Comparison of ENCODE assay signal across 7 mouse cellular contexts in the genomic region with DNA sequence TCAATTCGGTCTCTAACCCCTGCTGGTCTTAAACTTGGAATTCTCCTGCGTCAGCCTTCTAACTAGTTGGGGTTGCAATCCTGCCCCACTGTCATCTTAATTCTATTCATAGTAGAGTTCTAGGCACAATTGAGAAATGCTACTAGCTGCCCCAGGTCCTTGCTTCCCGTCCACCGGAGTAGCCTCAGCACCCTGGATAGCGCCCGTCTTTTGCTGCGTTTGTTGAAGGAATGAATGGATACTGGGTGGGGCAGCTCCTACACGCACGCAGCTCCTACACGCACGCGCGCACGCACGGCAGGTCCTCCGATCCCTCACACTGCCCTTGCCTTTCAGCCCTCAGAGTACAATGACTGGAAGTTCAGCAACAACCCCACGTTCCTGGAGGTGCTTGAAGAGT. TPM values are rescaled to one million over a fixed set of nuclear protein-coding genes. Genes with fewer than 3 reads are reported as not detected.
DNase-seq lines count a peak whose midpoint lies in the region; ATAC-seq and TF ChIP-seq lines count a peak whose summit lies in the region.

No protein-coding gene starts in this region.

- no peak overlapping the region for H3K27ac ChIP-seq in thymus, adult 2 months (ENCODE audit: control insufficient read depth, insufficient read depth, low read length)

- no peak overlapping the region for H3K4me3 ChIP-seq in thymus, adult 2 months (ENCODE audit: control insufficient read depth, insufficient read depth, low read length)

- H3K4me1 ChIP-seq in thymus, adult 2 months (replicated peaks; ENCODE audit: control insufficient read depth, insufficient read depth, low read length) = peaks cover 7% of the 10 kb centered on the region

- H3K36me3 ChIP-seq in thymus, adult 2 months (ENCODE audit: control insufficient read depth, insufficient read depth, low read length) = no peaks in the 10 kb centered on the region

- WGBS in thymus, adult 2 months = 8% methylated on average over 17 of the region's 17 CpGs

- peak; percentile 24 for DNase-seq in thymus, adult 2 months
- DNase-seq in thymus, postnatal 36 days = no peak
- peak; percentile 16 for DNase-seq in c-Kit-positive CD71-positive TER-119-negative erythroid progenitor cells, embryonic 14.5 days (ENCODE audit: low read depth)
- DNase-seq in heart, postnatal 4 days = peak; percentile 77
- no peak for DNase-seq in left cerebral cortex, adult 8-10 months (ENCODE audit: low spot score in 2 of 2)
- no peak for DNase-seq in frontal cortex, postnatal 10 days (ENCODE audit: low spot score in 2 of 2)

- no peak for TF ChIP-seq POLR2A in thymus, adult 2 months (IDR thresholded peaks at IDR 0.05; ENCODE audit: control insufficient read depth, extremely low read depth, insufficient read depth, low read length, poor library complexity)

- TF ChIP-seq CTCF in thymus, adult 2 months (IDR thresholded peaks at IDR 0.05; ENCODE audit: borderline replicate concordance, control insufficient read depth, extremely low read depth, insufficient read depth, low read length, poor library complexity) = no peak

- H3K27me3 ChIP-seq in thymus, adult 2 months (ENCODE audit: control insufficient read depth, insufficient read depth, low read length) = no peaks in the 10 kb centered on the region; the same call in 1 of the 2 replicates

- peak; percentile 72 for ATAC-seq in megakaryocyte progenitor cell, adult 5-6 weeks (replicated peaks; ENCODE audit: poor library complexity)

RNA-seq across cellular contexts. Expression of gene Nos2, which starts 31.9 kb away (rescaled TPM):
- polyA plus RNA-seq in thymus, adult 2 months (2012; rRNA removed) = 8.2 and 8.3 TPM in 2 replicates
- 1 to 10 TPM; 5.6 to 6.5 TPM for total RNA-seq in heart, postnatal 4 days (2021)
- total RNA-seq in megakaryocyte progenitor cell, adult 5-6 weeks (2015) = not detected in 2 replicates
- not detected in 2 replicates for total RNA-seq in megakaryocyte progenitor cell, adult 5-6 weeks (2017)
- under 1 TPM; 0.21 to 0.70 (median 0.49) TPM for total RNA-seq in left cerebral cortex, adult 8-10 months (2022)

RNA-seq across cellular contexts. Expression of gene Lgals9, which starts 32.3 kb away (rescaled TPM):
- polyA plus RNA-seq in thymus, adult 2 months (2012; rRNA removed) = 589 and 601 TPM in 2 replicates
- total RNA-seq in heart, postnatal 4 days (2021) = 10 to 100 TPM; 51.8 to 56.0 TPM
- total RNA-seq in megakaryocyte progenitor cell, adult 5-6 weeks (2015) = 374 and 478 TPM in 2 replicates
- 73.6 and 82.8 TPM in 2 replicates for total RNA-seq in megakaryocyte progenitor cell, adult 5-6 weeks (2017)
- 10 to 100 TPM in 1 of 4 experiments, 1 to 10 TPM in 3; 4.8 to 13.3 (median 7.3) TPM for total RNA-seq in left cerebral cortex, adult 8-10 months (2022)

Comparison
In these comparisons a context has a peak if more than half of its experiments do, and no peak if none do; other contexts are left out.
1. DNase-seq: peak in thymus, adult 2 months (single experiment), c-Kit-positive CD71-positive TER-119-negative erythroid progenitor cells, embryonic 14.5 days (single experiment) and heart, postnatal 4 days (single experiment); none in thymus, postnatal 36 days (0 of 2), left cerebral cortex, adult 8-10 months (0 of 2) and frontal cortex, postnatal 10 days (0 of 2).